Mouse (Mus musculus) olfactory bulb, adult 2 months (tissue): ENCODE measurements around the gene Nrsn1.

Experiments
- CTCF ChIP-seq: fragments of 200-500 bp; IDR thresholded peaks from 2 replicates; pipeline ENCODE4 v1.5.1; 2012; ENCODE audit warnings: low read depth, mild to moderate bottlenecking, low read length, moderate library complexity; ENCODE audit not compliant: insufficient read depth
- POLR2A ChIP-seq: fragments of 200-500 bp; IDR thresholded peaks from 2 replicates; pipeline ENCODE4 v1.6.1; 2012; ENCODE audit warnings: mild to moderate bottlenecking, low read depth, low read length, moderate library complexity; ENCODE audit not compliant: insufficient read depth

DNA sequence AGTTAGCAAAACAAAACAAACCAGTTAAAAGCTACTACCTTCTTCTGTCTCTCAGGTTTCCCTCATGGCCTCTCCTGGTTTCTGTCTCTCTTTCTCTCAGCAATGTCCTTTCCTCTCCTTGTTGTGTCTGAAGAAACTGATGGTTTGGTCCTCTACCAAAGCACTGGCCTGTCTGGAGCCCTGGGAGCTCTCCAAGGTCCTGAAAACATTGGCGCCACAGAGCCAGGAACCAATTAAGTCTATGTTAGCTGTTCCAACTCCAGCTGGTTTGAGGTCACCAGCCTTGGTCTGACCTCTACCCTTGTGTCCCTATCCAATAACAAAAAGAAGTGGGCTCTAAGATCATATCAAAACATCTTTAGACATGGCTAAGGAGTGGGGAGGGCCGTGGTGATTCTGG lies 1.3 kb downstream of the Nrsn1 start:
- TF ChIP-seq POLR2A (no peak), CTCF (no peak)
